Mouse (Mus musculus): ENCODE measurements around the gene Fgl2. TPM values are rescaled to one million over a fixed set of nuclear protein-coding genes. Genes with fewer than 3 reads are reported as not detected.
"Not testable (repeated sequence)": the region's sequence is repeated elsewhere in the genome, so short reads cannot be mapped to it uniquely, and the experiment has no call there.

Gene Fgl2
- 1.4 and 2.3 TPM in 2 replicates for polyA plus RNA-seq (2012; rRNA removed)

GRCm38 (mm10) chr5:21372493-21373179, at the start of gene Fgl2:
Gene Fgl2, plus strand, starts transcription at chr5:21372642.
- peak; percentile 91 for DNase-seq (ENCODE audit: low read depth)
- TF ChIP-seq CTCF (IDR thresholded peaks at IDR 0.05; ENCODE audit: borderline replicate concordance, extremely low read depth, insufficient read depth, insufficient read length), result no peak

- no peak for TF ChIP-seq POLR2A (IDR thresholded peaks at IDR 0.05; ENCODE audit: borderline replicate concordance, extremely low read depth, insufficient read depth, insufficient read length, poor library complexity, severe bottlenecking)
- peak; percentile 74; the same call in 1 of the 2 replicates for TF ChIP-seq CTCF (IDR thresholded peaks at IDR 0.05; ENCODE audit: borderline replicate concordance, extremely low read depth, insufficient read depth, insufficient read length)
Measured at GRCm38 (mm10) chr5:21326494-21326893, 45.9 kb upstream of the Fgl2 start.

GRCm38 (mm10) chr5:21328560-21328959, 43.9 kb upstream of the Fgl2 start:
- no peak for DNase-seq (ENCODE audit: low read depth)
- TF ChIP-seq POLR2A (IDR thresholded peaks at IDR 0.05; ENCODE audit: borderline replicate concordance, extremely low read depth, insufficient read depth, insufficient read length, poor library complexity, severe bottlenecking), result no peak
- no peak for TF ChIP-seq CTCF (IDR thresholded peaks at IDR 0.05; ENCODE audit: borderline replicate concordance, extremely low read depth, insufficient read depth, insufficient read length)

More at GRCm38 (mm10) chr5:21326494-21326893, 45.9 kb upstream of the Fgl2 start:
- peak; percentile 72 for DNase-seq (ENCODE audit: low read depth)

GRCm38 (mm10) chr5:21329672-21330665, 42.5 kb upstream of the Fgl2 start:
- TF ChIP-seq CTCF (IDR thresholded peaks at IDR 0.05; ENCODE audit: borderline replicate concordance, extremely low read depth, insufficient read depth, insufficient read length) (no peak), POLR2A (IDR thresholded peaks at IDR 0.05; ENCODE audit: borderline replicate concordance, extremely low read depth, insufficient read depth, insufficient read length, poor library complexity, severe bottlenecking) (no peak)
- DNase-seq (ENCODE audit: low read depth), result peak; percentile 11

- DNase-seq (ENCODE audit: low read depth), result peak; percentile 66
- no peak for TF ChIP-seq CTCF (IDR thresholded peaks at IDR 0.05; ENCODE audit: borderline replicate concordance, extremely low read depth, insufficient read depth, insufficient read length)
- TF ChIP-seq POLR2A (IDR thresholded peaks at IDR 0.05; ENCODE audit: borderline replicate concordance, extremely low read depth, insufficient read depth, insufficient read length, poor library complexity, severe bottlenecking), result no peak
Measured at GRCm38 (mm10) chr5:21331656-21332055, 40.8 kb upstream of the Fgl2 start.

GRCm38 (mm10) chr5:21332119-21332518, 40.3 kb upstream of the Fgl2 start:
- TF ChIP-seq CTCF (IDR thresholded peaks at IDR 0.05; ENCODE audit: borderline replicate concordance, extremely low read depth, insufficient read depth, insufficient read length) (no peak), POLR2A (IDR thresholded peaks at IDR 0.05; ENCODE audit: borderline replicate concordance, extremely low read depth, insufficient read depth, insufficient read length, poor library complexity, severe bottlenecking) (no peak)
- DNase-seq (ENCODE audit: low read depth), result no peak

GRCm38 (mm10) chr5:21342265-21342664, 30.2 kb upstream of the Fgl2 start:
- DNase-seq (ENCODE audit: low read depth), result not testable (repeated sequence)

- no peak for DNase-seq (ENCODE audit: low read depth)
Measured at GRCm38 (mm10) chr5:21348366-21348765, 24.1 kb upstream of the Fgl2 start.

GRCm38 (mm10) chr5:21351678-21352077, 20.8 kb upstream of the Fgl2 start:
- no peak for TF ChIP-seq CTCF (IDR thresholded peaks at IDR 0.05; ENCODE audit: borderline replicate concordance, extremely low read depth, insufficient read depth, insufficient read length)
- no peak for TF ChIP-seq POLR2A (IDR thresholded peaks at IDR 0.05; ENCODE audit: borderline replicate concordance, extremely low read depth, insufficient read depth, insufficient read length, poor library complexity, severe bottlenecking)

More at GRCm38 (mm10) chr5:21348366-21348765, 24.1 kb upstream of the Fgl2 start:
- TF ChIP-seq POLR2A (IDR thresholded peaks at IDR 0.05; ENCODE audit: borderline replicate concordance, extremely low read depth, insufficient read depth, insufficient read length, poor library complexity, severe bottlenecking) (no peak), CTCF (IDR thresholded peaks at IDR 0.05; ENCODE audit: borderline replicate concordance, extremely low read depth, insufficient read depth, insufficient read length) (no peak)

GRCm38 (mm10) chr5:21358648-21359047, 13.8 kb upstream of the Fgl2 start:
- no peak for DNase-seq (ENCODE audit: low read depth)
- TF ChIP-seq CTCF (IDR thresholded peaks at IDR 0.05; ENCODE audit: borderline replicate concordance, extremely low read depth, insufficient read depth, insufficient read length), result no peak
- no peak for TF ChIP-seq POLR2A (IDR thresholded peaks at IDR 0.05; ENCODE audit: borderline replicate concordance, extremely low read depth, insufficient read depth, insufficient read length, poor library complexity, severe bottlenecking)

More at GRCm38 (mm10) chr5:21351678-21352077, 20.8 kb upstream of the Fgl2 start:
- DNase-seq (ENCODE audit: low read depth), result no peak

GRCm38 (mm10) chr5:21363343-21363742, 9.1 kb upstream of the Fgl2 start:
- no peak for DNase-seq (ENCODE audit: low read depth)
- TF ChIP-seq CTCF (IDR thresholded peaks at IDR 0.05; ENCODE audit: borderline replicate concordance, extremely low read depth, insufficient read depth, insufficient read length) (no peak), POLR2A (IDR thresholded peaks at IDR 0.05; ENCODE audit: borderline replicate concordance, extremely low read depth, insufficient read depth, insufficient read length, poor library complexity, severe bottlenecking) (no peak)
